Mouse (Mus musculus) heart, embryonic 11.5 days (tissue): Measurements from ENCODE around the gene Safb. TPM values are rescaled to one million over a fixed set of nuclear protein-coding genes. Genes with fewer than 3 reads are reported as not detected.
A peak's percentile ranks its signal among the peaks of the same experiment; 100 is the strongest.
"Not testable (repeated sequence)": the region's sequence is repeated elsewhere in the genome, so short reads cannot be mapped to it uniquely, and the experiment has no call there.

Experiments used
- ATAC-seq: fragments of 200-750 bp; cut with Nextera tagmentation; replicated peaks from 2 replicates; pipeline ENCODE4 v1.8.0; 2017; ENCODE audit warnings: moderate library complexity; ENCODE audit not compliant: insufficient number of reproducible peaks, low FRiP score, low TSS enrichment
- H3K27ac ChIP-seq: fragments of 300-500 bp; sonication (generic); 2 replicates; pipeline ENCODE4 v1.5.1; 2014; ENCODE audit warnings: mild to moderate bottlenecking, low read depth, low read length
- H3K27me3 ChIP-seq: fragments of 300-500 bp; sonication (generic); 2 replicates; pipeline ENCODE4 v1.6.1; 2014; ENCODE audit warnings: mild to moderate bottlenecking, low read length, mixed read lengths; ENCODE audit not compliant: control insufficient read depth, insufficient read depth
- H3K36me3 ChIP-seq: fragments of 300-500 bp; sonication (generic); 2 replicates; pipeline ENCODE4 v1.6.1; 2014; ENCODE audit warnings: mild to moderate bottlenecking, low read length, moderate library complexity, mixed read lengths; ENCODE audit not compliant: control insufficient read depth, insufficient read depth
- H3K4me1 ChIP-seq: fragments of 300-500 bp; sonication (generic); 2 replicates; pipeline ENCODE4 v1.6.1; 2014; ENCODE audit warnings: low read length; ENCODE audit not compliant: control insufficient read depth, insufficient read depth
- H3K4me2 ChIP-seq: fragments of 300-500 bp; sonication (generic); 2 replicates; pipeline ENCODE4 v1.6.1; 2014; ENCODE audit warnings: mild to moderate bottlenecking, moderate library complexity
- H3K4me3 ChIP-seq: fragments of 300-500 bp; sonication (generic); 2 replicates; pipeline ENCODE4 v1.5.1; 2014; ENCODE audit warnings: low read depth, low read length
- H3K9ac ChIP-seq: fragments of 300-500 bp; sonication (generic); 2 replicates; pipeline ENCODE4 v1.6.1; 2014; ENCODE audit warnings: mild to moderate bottlenecking, low read depth, low read length, moderate library complexity
- H3K9me3 ChIP-seq: fragments of 300-500 bp; sonication (generic); replicated peaks from 2 replicates; pipeline ENCODE4 v1.6.1; 2016; ENCODE audit warnings: low read length; ENCODE audit not compliant: control insufficient read depth
- WGBS: fragments of 180-500 bp; shearing (Covaris S2); extraction: QIAGEN DNeasy Blood & Tissue Kit; methylation state at CpG from one replicate; pipeline ENCODE4 v1.1.7; 2014; ENCODE audit not compliant: insufficient replicate concordance; 5-methylcytosine and 5-hydroxymethylcytosine counted together
- polyA plus RNA-seq: library from polyadenylated mRNA; unstranded; fragments of >200 nt; fragmentation: Nextera tagmentation; extraction: Ambion mirVana; gene quantifications from 2 replicates; pipeline ENCODE4 v1.2.1, GENCODE M21; 2014

Safb gene
- polyA plus RNA-seq, 1 experiment from 2014 or later: 65.9 TPM

DNA sequence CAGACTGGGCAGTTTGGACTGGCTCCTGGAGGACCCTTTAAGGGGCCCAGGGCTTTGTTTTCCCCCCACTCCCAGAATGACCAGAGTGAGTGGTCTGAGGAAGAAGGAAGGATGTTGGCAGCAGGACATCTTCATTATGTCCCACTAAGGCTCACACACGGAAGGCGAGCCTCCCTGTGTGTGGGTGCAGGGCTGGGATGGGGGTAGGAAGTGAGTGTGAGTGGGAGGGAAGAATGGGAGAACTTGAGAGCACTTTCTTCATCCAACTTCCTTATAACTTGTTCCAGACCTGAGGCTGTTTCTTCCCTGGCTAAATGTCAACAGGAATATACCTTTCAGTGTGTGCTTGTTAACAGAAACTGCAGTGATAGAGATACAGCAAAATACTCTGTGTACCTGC is 26.7 kb downstream of the Safb start:
- Histone ChIP-seq H3K27me3 (no peaks in the 10 kb centered on the region), H3K27ac (no peak overlapping the region), H3K4me1 (peaks cover 31% of the 10 kb centered on the region), H3K9me3 (no peaks in the 10 kb centered on the region), H3K36me3 (peaks cover 16% of the 10 kb centered on the region), H3K4me3 (peak overlapping the region; percentile 5; the same call in 1 of the 2 replicates), H3K9ac (no peak overlapping the region), H3K4me2 (0 out of 2 replicates have a peak overlapping the region, but pooled peaks have one; percentile 22)
- 66% methylated on average over 2 of the region's 2 CpGs for WGBS
- no peak for ATAC-seq

DNA sequence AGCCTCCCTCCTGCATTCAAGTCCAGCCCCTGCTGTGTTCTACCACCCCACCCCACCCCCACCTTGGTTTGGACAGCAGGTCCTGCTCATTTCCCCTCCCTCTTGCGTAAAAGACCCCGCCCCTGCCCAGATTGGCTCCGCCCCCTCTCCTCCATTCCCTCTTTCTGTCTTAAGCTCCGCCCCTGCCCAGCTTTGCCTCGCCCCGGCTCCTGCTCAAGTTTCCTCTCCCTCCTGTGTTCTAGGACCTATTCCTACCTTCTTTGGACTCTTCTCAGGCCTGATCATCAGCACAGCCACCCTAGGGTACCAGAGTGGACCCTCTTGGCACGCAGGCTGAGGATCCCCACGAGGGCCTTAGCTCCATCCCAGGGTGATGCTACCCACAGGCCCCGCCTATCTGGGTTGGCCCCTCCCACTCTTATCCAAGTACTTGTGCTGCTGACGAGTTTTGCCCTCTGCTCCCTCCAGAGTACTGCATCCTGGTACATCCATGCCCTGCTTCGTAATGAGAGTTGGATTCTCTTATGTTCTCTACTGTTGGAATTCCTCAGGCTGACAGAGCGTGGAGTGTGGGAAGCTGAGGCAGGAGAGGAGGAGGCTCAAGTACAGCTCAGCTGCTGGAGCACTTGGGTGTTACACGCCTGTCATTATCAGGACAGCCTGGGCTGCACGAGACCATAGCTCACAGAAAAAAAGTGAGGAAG is 27.4 kb downstream of the Safb start:
- Histone ChIP-seq H3K4me2 (peak overlapping the region; percentile 40), H3K4me3 (peak overlapping the region; percentile 21; the same call in 1 of the 2 replicates), H3K9ac (no peak overlapping the region), H3K4me1 (peaks cover 31% of the 10 kb centered on the region), H3K9me3 (no peaks in the 10 kb centered on the region), H3K27me3 (no peaks in the 10 kb centered on the region), H3K36me3 (peaks cover 9% of the 10 kb centered on the region), H3K27ac (no peak overlapping the region)
- ATAC-seq: 0 out of 2 replicates have a peak, but pooled peaks have one; percentile 8
- 10% methylated on average over 14 of the region's 14 CpGs for WGBS

- peaks cover 11% of the 10 kb centered on the region for H3K36me3 ChIP-seq
- H3K4me1 ChIP-seq: peaks cover 31% of the 10 kb centered on the region
- H3K27ac ChIP-seq, H3K4me3 ChIP-seq, H3K9me3 ChIP-seq, ATAC-seq, H3K9ac ChIP-seq, H3K4me2 ChIP-seq, H3K27me3 ChIP-seq: not testable (repeated sequence)
- 68% methylated on average over 10 of the region's 10 CpGs for WGBS
These were observed 27.9 kb downstream of the Safb start for GRCm38 (mm10) chr17:56612565-56612939.

DNA sequence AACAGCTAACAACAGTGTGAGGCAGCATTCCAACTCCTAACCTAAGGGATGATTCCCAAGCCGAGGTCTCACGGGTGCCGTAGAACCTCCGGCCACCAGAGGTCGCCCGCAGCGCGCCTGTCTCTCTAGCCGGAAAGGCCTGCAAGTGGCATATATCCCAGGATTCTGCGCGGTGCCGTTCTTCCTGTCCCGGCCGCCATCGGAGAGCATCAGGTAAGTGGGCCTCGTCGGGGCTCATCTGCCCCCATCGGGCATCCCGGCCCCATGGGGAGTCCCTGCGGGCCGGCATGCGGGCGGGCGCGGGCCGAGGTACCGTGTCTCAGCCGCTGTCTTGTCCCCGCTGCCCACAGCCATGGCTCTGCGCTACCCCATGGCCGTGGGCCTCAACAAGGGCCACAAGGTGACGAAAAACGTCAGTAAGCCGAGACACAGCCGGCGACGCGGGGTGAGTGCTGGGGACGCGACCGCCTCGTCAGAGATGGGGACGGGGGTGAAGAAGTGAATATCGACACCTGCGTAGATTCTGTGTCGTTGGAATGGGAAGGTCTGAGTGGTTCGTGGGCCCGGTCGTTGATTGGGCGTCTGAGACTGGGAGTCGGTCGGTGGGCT is 28.7 kb downstream of the Safb start, which contains the start of gene Rpl36:
Gene Rpl36 (plus strand): TSS at position 181 of the 609 bp plus-strand sequence.
- H3K4me1 ChIP-seq: peaks cover 26% of the 10 kb centered on the region
- H3K27ac ChIP-seq: peak within 1 kb of the TSS; percentile 88
- no peaks in the 10 kb centered on the region for H3K27me3 ChIP-seq
- WGBS: under 1% methylated on average over 52 of the region's 52 CpGs
- H3K4me2 ChIP-seq: peak within 1 kb of the TSS; percentile 82
- peaks cover 15% of the 10 kb centered on the region for H3K36me3 ChIP-seq
- H3K9me3 ChIP-seq: no peaks in the 10 kb centered on the region
- ATAC-seq: peak; percentile 40; the same call in 1 of the 2 replicates
- peak within 1 kb of the TSS; percentile 95 for H3K9ac ChIP-seq
- peak within 1 kb of the TSS; percentile 75 for H3K4me3 ChIP-seq

GRCm38 (mm10) chr17:56613893-56614292 is 29.3 kb downstream of the Safb start:
- Histone ChIP-seq H3K4me2 (peak overlapping the region; percentile 82), H3K4me1 (peaks cover 21% of the 10 kb centered on the region), H3K9ac (peak overlapping the region; percentile 95), H3K27ac (peak overlapping the region; percentile 88), H3K4me3 (peak overlapping the region; percentile 75), H3K36me3 (peaks cover 15% of the 10 kb centered on the region)
- ATAC-seq, H3K9me3 ChIP-seq, H3K27me3 ChIP-seq: not testable (repeated sequence)
- WGBS: 1% methylated on average over 26 of the region's 26 CpGs

GRCm38 (mm10) chr17:56614391-56615135 is 29.9 kb downstream of the Safb start:
- Histone ChIP-seq H3K4me1 (peaks cover 21% of the 10 kb centered on the region), H3K4me2 (peak overlapping the region; percentile 82), H3K36me3 (peaks cover 19% of the 10 kb centered on the region), H3K27me3 (no peaks in the 10 kb centered on the region), H3K4me3 (peak overlapping the region; percentile 75), H3K27ac (no peak overlapping the region), H3K9ac (peak overlapping the region; percentile 95), H3K9me3 (no peaks in the 10 kb centered on the region)
- ATAC-seq: no peak
- WGBS: 32% methylated on average over 14 of the region's 14 CpGs

GRCm38 (mm10) chr17:56615136-56615784 is 30.6 kb downstream of the Safb start:
- Histone ChIP-seq H3K4me3 (no peak overlapping the region), H3K9me3 (no peaks in the 10 kb centered on the region), H3K9ac (peak overlapping the region; percentile 95), H3K27ac (no peak overlapping the region), H3K4me1 (peaks cover 20% of the 10 kb centered on the region), H3K36me3 (peaks cover 25% of the 10 kb centered on the region), H3K27me3 (no peaks in the 10 kb centered on the region), H3K4me2 (peak overlapping the region; percentile 82)
- WGBS: 82% methylated on average over 11 of the region's 11 CpGs
- ATAC-seq: no peak

- H3K27ac ChIP-seq: no peak overlapping the region
- no peak overlapping the region for H3K4me3 ChIP-seq
- H3K9me3 ChIP-seq: no peaks in the 10 kb centered on the region
- no peak overlapping the region for H3K9ac ChIP-seq
- peaks cover 16% of the 10 kb centered on the region for H3K4me1 ChIP-seq
- H3K4me2 ChIP-seq: no peak overlapping the region; the same call in 1 of the 2 replicates
- H3K27me3 ChIP-seq: no peaks in the 10 kb centered on the region
- H3K36me3 ChIP-seq: peaks cover 30% of the 10 kb centered on the region
- WGBS: 89% methylated on average over 4 of the region's 4 CpGs
- no peak for ATAC-seq
These were observed 31.2 kb downstream of the Safb start for GRCm38 (mm10) chr17:56615792-56616191.
